11 mouse cellular contexts compared by ENCODE assay signal in the genomic region with DNA sequence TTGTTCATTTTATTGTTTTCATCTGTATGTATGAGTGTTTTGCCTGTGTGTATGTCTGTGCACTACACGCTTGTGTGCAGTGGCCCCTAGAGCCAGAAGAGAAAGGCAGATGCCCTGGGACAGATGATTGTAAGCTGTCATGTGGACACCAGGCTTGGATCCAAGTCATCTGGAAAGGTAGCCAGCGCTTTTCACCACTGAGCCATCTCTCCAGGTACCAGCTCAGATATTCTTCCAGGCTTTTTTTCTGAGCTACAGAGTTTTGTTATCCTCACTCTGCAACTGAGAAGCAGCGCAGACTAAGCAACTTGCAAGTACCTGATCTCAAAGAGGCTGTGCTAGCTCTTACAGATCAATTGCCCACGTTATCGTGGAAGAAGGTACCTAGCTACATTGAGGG. TPM values are rescaled to one million over a fixed set of nuclear protein-coding genes. Genes with fewer than 3 reads are reported as not detected.
DNase-seq lines count a peak whose midpoint lies in the region; ATAC-seq and TF ChIP-seq lines count a peak whose summit lies in the region.
"Had no signal": no experiment of that assay in that cellular context is flagged by ENCODE, and none has a peak within 500 bp of the region (broad histone marks: within the 10 kb centered on the region; RNA-seq: fewer than 3 reads in every experiment).

No protein-coding gene starts in this region.

- peaks cover 4% of the 10 kb centered on the region; the same call in 1 of the 2 replicates for H3K4me1 ChIP-seq in lung, postnatal 0 days (ENCODE audit: insufficient read depth, low read depth, low read length)
- H3K4me1 ChIP-seq in liver, postnatal 0 days (ENCODE audit: insufficient read depth), result peaks cover 14% of the 10 kb centered on the region; the same call in 1 of the 2 replicates

- DNase-seq in cerebellum, adult 11-12 months, result peak; percentile 18
- DNase-seq in cerebellum, postnatal 4 days (ENCODE audit: low spot score in 2 of 2), result no peak
- no peak for DNase-seq in lung, postnatal 0 days (ENCODE audit: low spot score)
- DNase-seq in lung, postnatal 10 days, result no peak
- DNase-seq in heart, adult 8-10 months (ENCODE audit: low spot score), result peak; percentile 10
- no peak for DNase-seq in liver, postnatal 0 days
- DNase-seq in thymus, postnatal 25 days, result no peak
- DNase-seq: adrenal gland, postnatal 36 days; thymus, postnatal 36 days had no signal

- 56% methylated on average over 5 of the region's 5 CpGs for WGBS in lung, postnatal 0 days
- WGBS in liver, postnatal 0 days (ENCODE audit: insufficient replicate concordance), result 48% methylated on average over 5 of the region's 5 CpGs

- H3K36me3 ChIP-seq in lung, postnatal 0 days (ENCODE audit: insufficient read depth, low read length), result no peaks in the 10 kb centered on the region
- H3K36me3 ChIP-seq in liver, postnatal 0 days (replicated peaks; ENCODE audit: insufficient read depth, low read length), result no peaks in the 10 kb centered on the region
- H3K36me3 ChIP-seq: limb, embryonic 12.5 days had no signal

- H3K27ac ChIP-seq in lung, postnatal 0 days (ENCODE audit: low read length), result no peak overlapping the region
- H3K27ac ChIP-seq in liver, postnatal 0 days (ENCODE audit: low read depth), result no peak overlapping the region
- H3K27ac ChIP-seq: limb, embryonic 12.5 days had no signal

- ATAC-seq in lung, postnatal 0 days, result no peak
- ATAC-seq in liver, postnatal 0 days, result no peak
- ATAC-seq in activated CD4-positive, CD25-positive, alpha-beta regulatory T cell, adult 4 months, result no peak

- no peaks in the 10 kb centered on the region for H3K27me3 ChIP-seq in lung, postnatal 0 days (replicated peaks; ENCODE audit: insufficient read depth, low read length)
- no peaks in the 10 kb centered on the region for H3K27me3 ChIP-seq in liver, postnatal 0 days (ENCODE audit: insufficient read depth, low read length)

- TF ChIP-seq CTCF in lung, postnatal 0 days (IDR thresholded peaks at IDR 0.05), result no peak
- TF ChIP-seq CTCF in liver, postnatal 0 days (IDR thresholded peaks at IDR 0.05; ENCODE audit: low read depth), result 0 out of 2 replicates have a peak, but pooled peaks have one; percentile 2

- peak overlapping the region; percentile 95; the same call in 1 of the 2 replicates for H3K4me2 ChIP-seq in lung, postnatal 0 days (replicated peaks; ENCODE audit: low read depth, low read length)
- H3K4me2 ChIP-seq in liver, postnatal 0 days (ENCODE audit: low read depth, low read length), result peak overlapping the region; percentile 91

- H3K9ac ChIP-seq in lung, postnatal 0 days (replicated peaks; ENCODE audit: low read depth), result no peak overlapping the region
- H3K9ac ChIP-seq in liver, postnatal 0 days (replicated peaks), result no peak overlapping the region; the same call in 1 of the 2 replicates

- TF ChIP-seq EP300 in lung, postnatal 0 days (IDR thresholded peaks at IDR 0.05), result no peak
- TF ChIP-seq EP300 in liver, postnatal 0 days (IDR thresholded peaks at IDR 0.05; ENCODE audit: low read depth), result no peak

- no peaks in the 10 kb centered on the region for H3K9me3 ChIP-seq in lung, postnatal 0 days (ENCODE audit: low read length)
- H3K9me3 ChIP-seq in liver, postnatal 0 days (ENCODE audit: low read length), result no peaks in the 10 kb centered on the region
- H3K9me3 ChIP-seq: limb, embryonic 12.5 days had no signal

- no peak overlapping the region for H3K4me3 ChIP-seq in lung, postnatal 0 days (ENCODE audit: low read depth, low read length)
- peak overlapping the region; percentile 6; the same call in 1 of the 2 replicates for H3K4me3 ChIP-seq in liver, postnatal 0 days (ENCODE audit: low read depth, low read length)

RNA-seq across cellular contexts. Expression of gene Vps13a, which starts 1.5 kb away (rescaled TPM):
- polyA plus RNA-seq in lung, postnatal 0 days (2015; fragmentation: Nextera tagmentation; extraction: Ambion mirVana), result 8.2 and 10.6 TPM in 2 replicates
- total RNA-seq in heart, adult 8-10 months (2022), result 10 to 100 TPM; 30.8 to 42.7 (median 40.3) TPM
- 5.4 and 6.2 TPM in 2 replicates for polyA plus RNA-seq in liver, postnatal 0 days (2015; fragmentation: Nextera tagmentation; extraction: Ambion mirVana)
- 10 to 100 TPM; 33.4 to 43.5 TPM for polyA plus RNA-seq in activated CD4-positive, CD25-positive, alpha-beta regulatory T cell, adult 4 months (2017; shearing (Covaris generic))

Comparison
In these comparisons a context has a peak if more than half of its experiments do, and no peak if none do; other contexts are left out.
1. DNase-seq: peak in cerebellum, adult 11-12 months (single experiment) and heart, adult 8-10 months (single experiment); none in cerebellum, postnatal 4 days (0 of 2), lung, postnatal 0 days (single experiment), lung, postnatal 10 days (single experiment), liver, postnatal 0 days (single experiment) and thymus, postnatal 25 days (single experiment).